Mouse (Mus musculus): ENCODE results near the gene Lbp. TPM values are rescaled to one million over a fixed set of nuclear protein-coding genes. Genes with fewer than 3 reads are reported as not detected.

Gene Lbp
- total and polyA plus RNA-seq, 3 experiments = not detected

- DNase-seq (ENCODE audit: low spot score) (peak; percentile 59), ATAC-seq (ENCODE audit: extremely low read depth, insufficient number of reproducible peaks, low FRiP score, poor library complexity, severe bottlenecking) (peak; percentile 57)
- H3K9me3 ChIP-seq (replicated peaks) = no peaks in the 10 kb centered on the region
- TF ChIP-seq GATA2 (IDR thresholded peaks at IDR 0.05; ENCODE audit: borderline replicate concordance, low read depth, low read length) (no peak), CTCF (IDR thresholded peaks at IDR 0.05; ENCODE audit: low read depth, low read length) (peak; percentile 86), GATA1 (IDR thresholded peaks at IDR 0.05; ENCODE audit: borderline replicate concordance, low read length) (no peak), POLR2AphosphoS5 (IDR thresholded peaks at IDR 0.05; ENCODE audit: insufficient replicate concordance, low read depth, low read length) (no peak), TAL1 (conservative IDR thresholded peaks at IDR 0.05; ENCODE audit: low read depth, low read length) (no peak)
- H3K4me3 ChIP-seq (ENCODE audit: low read depth, low read length) = no peak overlapping the region
- H3K36me3 ChIP-seq (replicated peaks) = peaks cover 13% of the 10 kb centered on the region
- no peaks in the 10 kb centered on the region; the same call in 1 of the 2 replicates for H3K4me1 ChIP-seq (ENCODE audit: insufficient read depth, low read depth, low read length)
- peaks cover 21% of the 10 kb centered on the region for H3K27me3 ChIP-seq (ENCODE audit: insufficient read depth, low read length)
Measured at GRCm38 (mm10) chr2:158347868-158348267, 41.6 kb downstream of the Lbp start.

GRCm38 (mm10) chr2:158352801-158353520, 46.7 kb downstream of the Lbp start:
- peaks cover 58% of the 10 kb centered on the region for H3K36me3 ChIP-seq (replicated peaks)
- ATAC-seq (ENCODE audit: extremely low read depth, insufficient number of reproducible peaks, low FRiP score, poor library complexity, severe bottlenecking) (no peak), DNase-seq (ENCODE audit: low spot score) (no peak)
- peaks cover 25% of the 10 kb centered on the region for H3K4me1 ChIP-seq (ENCODE audit: insufficient read depth, low read depth, low read length)
- H3K27me3 ChIP-seq (ENCODE audit: insufficient read depth, low read length) = peaks cover 3% of the 10 kb centered on the region
- H3K4me3 ChIP-seq (ENCODE audit: low read depth, low read length) = no peak overlapping the region
- TF ChIP-seq GATA1 (IDR thresholded peaks at IDR 0.05; ENCODE audit: borderline replicate concordance, low read length) = no peak
- no peak; the same call in 1 of the 2 replicates for TF ChIP-seq POLR2AphosphoS5 (IDR thresholded peaks at IDR 0.05; ENCODE audit: insufficient replicate concordance, low read depth, low read length)
- no peak for TF ChIP-seq TAL1 (conservative IDR thresholded peaks at IDR 0.05; ENCODE audit: low read depth, low read length)
- TF ChIP-seq GATA2 (IDR thresholded peaks at IDR 0.05; ENCODE audit: borderline replicate concordance, low read depth, low read length) = no peak
- TF ChIP-seq CTCF (IDR thresholded peaks at IDR 0.05; ENCODE audit: low read depth, low read length) = no peak
- H3K9me3 ChIP-seq (replicated peaks) = no peaks in the 10 kb centered on the region

- TF ChIP-seq GATA2 (IDR thresholded peaks at IDR 0.05; ENCODE audit: borderline replicate concordance, low read depth, low read length) (no peak), GATA1 (IDR thresholded peaks at IDR 0.05; ENCODE audit: borderline replicate concordance, low read length) (no peak), POLR2AphosphoS5 (IDR thresholded peaks at IDR 0.05; ENCODE audit: insufficient replicate concordance, low read depth, low read length) (no peak), CTCF (IDR thresholded peaks at IDR 0.05; ENCODE audit: low read depth, low read length) (no peak), TAL1 (conservative IDR thresholded peaks at IDR 0.05; ENCODE audit: low read depth, low read length) (no peak)
- no peaks in the 10 kb centered on the region for H3K9me3 ChIP-seq (replicated peaks)
- H3K36me3 ChIP-seq (replicated peaks) = peaks cover 74% of the 10 kb centered on the region
- H3K4me3 ChIP-seq (ENCODE audit: low read depth, low read length) = no peak overlapping the region
- no peak for DNase-seq (ENCODE audit: low spot score)
- peaks cover 41% of the 10 kb centered on the region for H3K4me1 ChIP-seq (ENCODE audit: insufficient read depth, low read depth, low read length)
- ATAC-seq (ENCODE audit: extremely low read depth, insufficient number of reproducible peaks, low FRiP score, poor library complexity, severe bottlenecking) = no peak
- H3K27me3 ChIP-seq (ENCODE audit: insufficient read depth, low read length) = no peaks in the 10 kb centered on the region; the same call in 1 of the 2 replicates
Measured at GRCm38 (mm10) chr2:158354348-158355114, 48.2 kb downstream of the Lbp start.

- TF ChIP-seq GATA1 (IDR thresholded peaks at IDR 0.05; ENCODE audit: borderline replicate concordance, low read length) = no peak
- TF ChIP-seq TAL1 (conservative IDR thresholded peaks at IDR 0.05; ENCODE audit: low read depth, low read length) = no peak
- TF ChIP-seq CTCF (IDR thresholded peaks at IDR 0.05; ENCODE audit: low read depth, low read length) = no peak
- TF ChIP-seq POLR2AphosphoS5 (IDR thresholded peaks at IDR 0.05; ENCODE audit: insufficient replicate concordance, low read depth, low read length) = no peak
- TF ChIP-seq GATA2 (IDR thresholded peaks at IDR 0.05; ENCODE audit: borderline replicate concordance, low read depth, low read length) = no peak
- Histone ChIP-seq H3K27me3 (ENCODE audit: insufficient read depth, low read length) (no peaks in the 10 kb centered on the region), H3K4me1 (ENCODE audit: insufficient read depth, low read depth, low read length) (peaks cover 48% of the 10 kb centered on the region), H3K4me3 (ENCODE audit: low read depth, low read length) (no peak overlapping the region), H3K9me3 (replicated peaks) (no peaks in the 10 kb centered on the region), H3K36me3 (replicated peaks) (peaks cover 81% of the 10 kb centered on the region)
- no peak for ATAC-seq (ENCODE audit: extremely low read depth, insufficient number of reproducible peaks, low FRiP score, poor library complexity, severe bottlenecking)
- no peak for DNase-seq (ENCODE audit: low spot score)
Measured at GRCm38 (mm10) chr2:158355238-158355637, 48.9 kb downstream of the Lbp start.

- no peak for DNase-seq (ENCODE audit: low spot score)
- no peak overlapping the region for H3K4me3 ChIP-seq (ENCODE audit: low read depth, low read length)
- H3K4me1 ChIP-seq (ENCODE audit: insufficient read depth, low read depth, low read length) = peaks cover 49% of the 10 kb centered on the region
- H3K36me3 ChIP-seq (replicated peaks) = peaks cover 88% of the 10 kb centered on the region
- H3K9me3 ChIP-seq (replicated peaks) = no peaks in the 10 kb centered on the region
- no peak for ATAC-seq (ENCODE audit: extremely low read depth, insufficient number of reproducible peaks, low FRiP score, poor library complexity, severe bottlenecking)
- TF ChIP-seq GATA1 (IDR thresholded peaks at IDR 0.05; ENCODE audit: borderline replicate concordance, low read length) (no peak), CTCF (IDR thresholded peaks at IDR 0.05; ENCODE audit: low read depth, low read length) (no peak), POLR2AphosphoS5 (IDR thresholded peaks at IDR 0.05; ENCODE audit: insufficient replicate concordance, low read depth, low read length) (no peak), TAL1 (conservative IDR thresholded peaks at IDR 0.05; ENCODE audit: low read depth, low read length) (no peak), GATA2 (IDR thresholded peaks at IDR 0.05; ENCODE audit: borderline replicate concordance, low read depth, low read length) (no peak)
- no peaks in the 10 kb centered on the region for H3K27me3 ChIP-seq (ENCODE audit: insufficient read depth, low read length)
Measured at GRCm38 (mm10) chr2:158356121-158356520, 49.8 kb downstream of the Lbp start.
